8 mouse cellular contexts compared by ENCODE assay signal in the genomic region with DNA sequence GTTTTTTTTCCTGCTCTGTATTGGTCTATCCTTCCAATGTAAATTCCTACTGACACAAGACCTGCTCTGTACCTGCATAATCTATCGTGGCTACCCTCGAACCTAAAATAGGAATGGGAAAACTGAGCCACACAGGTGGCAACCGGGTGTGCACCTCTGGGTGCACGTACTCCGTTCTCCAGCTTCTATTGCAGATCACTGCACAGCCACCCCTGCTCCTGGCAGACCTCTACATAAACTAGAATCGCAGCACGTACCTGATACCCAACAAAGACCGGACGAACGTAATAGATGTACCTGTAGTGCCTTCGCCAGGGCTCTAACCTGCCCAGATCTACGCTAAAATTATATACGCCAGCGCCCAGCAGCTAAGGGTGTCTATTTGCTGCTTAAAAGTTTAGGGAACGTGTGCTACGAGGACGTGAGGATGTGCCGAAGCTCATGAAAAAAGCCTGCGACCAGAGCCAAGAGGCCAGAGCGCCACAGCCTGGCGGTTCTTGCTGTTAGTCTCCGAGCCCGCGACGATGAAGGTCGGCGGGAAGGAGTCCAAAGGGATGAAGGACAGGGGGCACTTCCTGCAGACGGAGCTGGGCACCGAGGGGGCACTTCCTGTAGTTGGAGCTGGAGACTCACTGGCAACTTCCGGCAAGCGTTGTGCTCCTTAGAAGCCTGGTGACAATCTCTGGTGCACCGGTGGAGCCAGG. TPM values are rescaled to one million over a fixed set of nuclear protein-coding genes. Genes with fewer than 3 reads are reported as not detected.
DNase-seq lines count a peak whose midpoint lies in the region; ATAC-seq and TF ChIP-seq lines count a peak whose summit lies in the region.

Gene Pgbd1, minus strand, starts transcription at position 556 of the 704 bp plus-strand sequence.

- H3K4me1 ChIP-seq in forebrain, postnatal 0 days (ENCODE audit: insufficient read depth): no peaks in the 10 kb centered on the region
- H3K4me1 ChIP-seq in neural tube, embryonic 15.5 days: peaks cover 15% of the 10 kb centered on the region

- intact Hi-C loops in heart, postnatal 36 days (cut with DNase I): loop anchor here (2.0 kb wide), 1 partner anchor 38 kb away; the partner anchor contains the start of gene Zkscan3

- peaks cover 22% of the 10 kb centered on the region for H3K36me3 ChIP-seq in forebrain, postnatal 0 days (ENCODE audit: insufficient read depth)
- peaks cover 31% of the 10 kb centered on the region for H3K36me3 ChIP-seq in neural tube, embryonic 15.5 days

- under 1% methylated on average over 32 of the region's 32 CpGs for WGBS in forebrain, postnatal 0 days
- WGBS in neural tube, embryonic 15.5 days: under 1% methylated on average over 32 of the region's 32 CpGs

- DNase-seq in MN1 (ENCODE audit: low spot score): peak; percentile 16
- peak; percentile 75 for DNase-seq in cerebellum, adult 8-10 months
- DNase-seq in forebrain, postnatal 0 days: peak; percentile 84
- peak; percentile 37 to 49 for DNase-seq in heart, postnatal 36 days
- peak; percentile 48 to 75 for DNase-seq in layer of hippocampus, adult 18-20 months (ENCODE audit: low spot score in 2 of 2)
- DNase-seq in lung, adult 18-20 months: peak; percentile 60 to 69
- peak; percentile 73 for DNase-seq in testis, postnatal 10 days (ENCODE audit: low spot score)

- peak within 1 kb of the TSS; percentile 55 for H3K4me3 ChIP-seq in forebrain, postnatal 0 days (ENCODE audit: low read depth, low read length)
- peak within 1 kb of the TSS; percentile 62 for H3K4me3 ChIP-seq in neural tube, embryonic 15.5 days (replicated peaks)

- peak; percentile 98 for ATAC-seq in forebrain, postnatal 0 days
- peak; percentile 98 for ATAC-seq in neural tube, embryonic 15.5 days (ENCODE audit: low FRiP score)

- H3K9ac ChIP-seq in forebrain, postnatal 0 days: peak within 1 kb of the TSS; percentile 60
- peak within 1 kb of the TSS; percentile 66 for H3K9ac ChIP-seq in neural tube, embryonic 15.5 days (replicated peaks)

- no peaks in the 10 kb centered on the region for H3K9me3 ChIP-seq in forebrain, postnatal 0 days (ENCODE audit: low read length)
- H3K9me3 ChIP-seq in neural tube, embryonic 15.5 days (replicated peaks): no peaks in the 10 kb centered on the region

- H3K27ac ChIP-seq in forebrain, postnatal 0 days (ENCODE audit: low read depth, low read length): peak within 1 kb of the TSS; percentile 42
- H3K27ac ChIP-seq in neural tube, embryonic 15.5 days (replicated peaks): peak within 1 kb of the TSS; percentile 83

- H3K4me2 ChIP-seq in forebrain, postnatal 0 days (ENCODE audit: low read depth): peak within 1 kb of the TSS; percentile 87
- H3K4me2 ChIP-seq in neural tube, embryonic 15.5 days: peak within 1 kb of the TSS; percentile 78

- no peaks in the 10 kb centered on the region for H3K27me3 ChIP-seq in forebrain, postnatal 0 days (ENCODE audit: insufficient read depth, low read length)
- H3K27me3 ChIP-seq in neural tube, embryonic 15.5 days (replicated peaks): no peaks in the 10 kb centered on the region

- peak; percentile 56 for TF ChIP-seq CTCF in forebrain, postnatal 0 days (IDR thresholded peaks at IDR 0.05; ENCODE audit: low read depth)

RNA-seq across cellular contexts. Expression of gene Pgbd1, which starts in this region (rescaled TPM):
- 2.3 and 4.7 TPM in 2 replicates for total RNA-seq in forebrain, postnatal 0 days (2014; rRNA removed)
- polyA plus RNA-seq in forebrain, postnatal 0 days (2015; fragmentation: Nextera tagmentation; extraction: Ambion mirVana): 0.83 and 1.5 TPM in 2 replicates
- total RNA-seq in heart, postnatal 36 days (2021): under 1 TPM; 0.30 to 0.42 TPM
- total RNA-seq in layer of hippocampus, adult 18-20 months (2021): 1 to 10 TPM; 1.1 to 1.6 TPM
- 3.0 and 3.1 TPM in 2 replicates for polyA plus RNA-seq in neural tube, embryonic 15.5 days (2015; fragmentation: Nextera tagmentation; extraction: Ambion mirVana)

Comparison
In these comparisons a context has a peak if more than half of its experiments do, and no peak if none do; other contexts are left out.
1. Peak in every context shown above with its lines: DNase-seq, ATAC-seq, H3K4me3 ChIP-seq and H3K27ac ChIP-seq.
2. Peak in DNase-seq in heart, postnatal 36 days; RNA of the gene not detected or under 1 TPM.
3. DNase-seq: peak in every context shown above with its lines; median percentile 84 in forebrain, postnatal 0 days; 75 in cerebellum, adult 8-10 months; 73 in testis, postnatal 10 days; 64 in lung, adult 18-20 months; 62 in layer of hippocampus, adult 18-20 months; 43 in heart, postnatal 36 days; 16 in MN1.